Mouse (Mus musculus): ENCODE results near the gene Fasn. TPM values are rescaled to one million over a fixed set of nuclear protein-coding genes. Genes with fewer than 3 reads are reported as not detected.
A peak's percentile ranks its signal among the peaks of the same experiment; 100 is the strongest.
"Not testable (repeated sequence)": the region's sequence is repeated elsewhere in the genome, so short reads cannot be mapped to it uniquely, and the experiment has no call there.

Fasn gene
- polyA plus RNA-seq, 1 experiment from 2014 or later: 11.3 TPM

- H3K9me3 ChIP-seq (ENCODE audit: control insufficient read depth): no peaks in the 10 kb centered on the region
- H3K36me3 ChIP-seq (ENCODE audit: control insufficient read depth, insufficient read depth): peaks cover 26% of the 10 kb centered on the region
- H3K27ac ChIP-seq (ENCODE audit: low read depth, low read length): peak within 1 kb of the TSS; percentile 3; the same call in 1 of the 2 replicates
- H3K4me3 ChIP-seq (ENCODE audit: low read depth, low read length): peak within 1 kb of the TSS; percentile 97
- peak; percentile 77 for ATAC-seq
- TF ChIP-seq CTCF (IDR thresholded peaks at IDR 0.05; ENCODE audit: low read depth): peak; percentile 31
- peak within 1 kb of the TSS; percentile 80 for H3K4me2 ChIP-seq (replicated peaks; ENCODE audit: low read depth)
- H3K9ac ChIP-seq (ENCODE audit: low read depth, low read length): peak within 1 kb of the TSS; percentile 88
- peaks cover 5% of the 10 kb centered on the region; the same call in 1 of the 2 replicates for H3K4me1 ChIP-seq (replicated peaks; ENCODE audit: control insufficient read depth, insufficient read depth, low read length)
- WGBS: 1% methylated on average over 59 of the region's 59 CpGs
- no peaks in the 10 kb centered on the region for H3K27me3 ChIP-seq (replicated peaks; ENCODE audit: control insufficient read depth, insufficient read depth, low read length)
These were observed 28.4 kb downstream of the Fasn start, which contains the start of gene Dus1l for GRCm38 (mm10) chr11:120795756-120796613. TSS of gene Dus1l (minus strand) at chr11:120796403.

DNA sequence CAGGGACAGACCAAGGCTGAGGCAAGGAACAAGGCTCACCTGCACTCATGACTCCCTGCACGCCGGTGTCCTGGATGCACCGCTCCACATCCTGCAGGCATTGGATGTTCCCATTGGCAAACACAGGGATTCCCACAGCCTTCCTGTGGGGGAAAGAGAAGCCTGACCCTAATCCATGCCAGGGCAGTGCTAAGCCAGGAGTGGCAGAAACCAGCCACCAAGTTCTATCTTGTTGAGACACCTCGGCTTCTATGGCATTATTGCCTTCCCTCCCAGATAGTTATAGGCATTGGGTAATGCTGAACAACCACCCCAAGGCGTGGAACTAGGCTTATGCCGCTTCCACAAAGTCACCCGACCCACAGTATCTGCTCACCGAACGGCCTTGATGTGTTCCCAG is 31.7 kb downstream of the Fasn start:
- Histone ChIP-seq H3K9ac (ENCODE audit: low read depth, low read length) (no peak overlapping the region), H3K27me3 (replicated peaks; ENCODE audit: control insufficient read depth, insufficient read depth, low read length) (no peaks in the 10 kb centered on the region), H3K4me2 (replicated peaks; ENCODE audit: low read depth) (no peak overlapping the region), H3K36me3 (ENCODE audit: control insufficient read depth, insufficient read depth) (peaks cover 57% of the 10 kb centered on the region), H3K9me3 (ENCODE audit: control insufficient read depth) (no peaks in the 10 kb centered on the region), H3K27ac (ENCODE audit: low read depth, low read length) (no peak overlapping the region), H3K4me3 (ENCODE audit: low read depth, low read length) (no peak overlapping the region), H3K4me1 (replicated peaks; ENCODE audit: control insufficient read depth, insufficient read depth, low read length) (peaks cover 5% of the 10 kb centered on the region; the same call in 1 of the 2 replicates)
- ATAC-seq: no peak
- 88% methylated on average over 9 of the region's 9 CpGs for WGBS
- no peak for TF ChIP-seq CTCF (IDR thresholded peaks at IDR 0.05; ENCODE audit: low read depth)

DNA sequence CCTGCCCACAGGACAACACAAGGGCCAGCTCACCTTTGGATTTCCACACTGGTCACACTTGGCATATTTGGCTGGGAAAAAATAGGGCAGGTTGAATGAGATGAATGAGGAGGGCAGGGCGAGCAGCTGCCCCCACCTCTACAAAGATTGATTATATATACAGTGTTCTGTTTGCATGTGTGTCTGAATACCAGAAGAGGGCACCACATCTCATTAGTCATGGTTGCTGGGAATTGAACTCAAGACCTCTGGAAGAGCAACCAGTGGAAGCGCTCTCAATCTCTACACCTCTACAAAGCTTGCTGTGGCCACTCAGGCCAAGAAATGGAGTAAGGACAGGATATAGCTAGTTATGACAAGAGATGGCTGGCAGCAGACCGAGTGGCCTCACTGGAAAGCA is 34.5 kb downstream of the Fasn start:
- H3K9me3 ChIP-seq (ENCODE audit: control insufficient read depth): no peaks in the 10 kb centered on the region
- 78% methylated on average over 3 of the region's 3 CpGs for WGBS
- no peaks in the 10 kb centered on the region for H3K27me3 ChIP-seq (replicated peaks; ENCODE audit: control insufficient read depth, insufficient read depth, low read length)
- TF ChIP-seq CTCF (IDR thresholded peaks at IDR 0.05; ENCODE audit: low read depth): peak; percentile 28; the same call in 1 of the 2 replicates
- ATAC-seq: no peak
- H3K4me3 ChIP-seq (ENCODE audit: low read depth, low read length): no peak overlapping the region
- H3K27ac ChIP-seq (ENCODE audit: low read depth, low read length): no peak overlapping the region
- H3K4me1 ChIP-seq (replicated peaks; ENCODE audit: control insufficient read depth, insufficient read depth, low read length): 0 out of 2 replicates have a peak, but pooled peaks cover 2% of the 10 kb centered on the region
- peaks cover 73% of the 10 kb centered on the region for H3K36me3 ChIP-seq (ENCODE audit: control insufficient read depth, insufficient read depth)
- H3K4me2 ChIP-seq (replicated peaks; ENCODE audit: low read depth): no peak overlapping the region
- H3K9ac ChIP-seq (ENCODE audit: low read depth, low read length): no peak overlapping the region

GRCm38 (mm10) chr11:120789355-120789754 is 35.0 kb downstream of the Fasn start:
- Histone ChIP-seq H3K4me3 (ENCODE audit: low read depth, low read length) (no peak overlapping the region), H3K4me1 (replicated peaks; ENCODE audit: control insufficient read depth, insufficient read depth, low read length) (0 out of 2 replicates have a peak, but pooled peaks cover 2% of the 10 kb centered on the region), H3K9ac (ENCODE audit: low read depth, low read length) (no peak overlapping the region), H3K27ac (ENCODE audit: low read depth, low read length) (no peak overlapping the region), H3K9me3 (ENCODE audit: control insufficient read depth) (no peaks in the 10 kb centered on the region), H3K4me2 (replicated peaks; ENCODE audit: low read depth) (no peak overlapping the region), H3K27me3 (replicated peaks; ENCODE audit: control insufficient read depth, insufficient read depth, low read length) (no peaks in the 10 kb centered on the region), H3K36me3 (ENCODE audit: control insufficient read depth, insufficient read depth) (peaks cover 73% of the 10 kb centered on the region)
- 83% methylated on average over 4 of the region's 4 CpGs for WGBS
- no peak for ATAC-seq
- TF ChIP-seq CTCF (IDR thresholded peaks at IDR 0.05; ENCODE audit: low read depth): no peak

- H3K27me3 ChIP-seq (replicated peaks; ENCODE audit: control insufficient read depth, insufficient read depth, low read length); H3K27ac ChIP-seq (ENCODE audit: low read depth, low read length); H3K9ac ChIP-seq (ENCODE audit: low read depth, low read length); H3K9me3 ChIP-seq (ENCODE audit: control insufficient read depth); H3K4me2 ChIP-seq (replicated peaks; ENCODE audit: low read depth); ATAC-seq; H3K4me3 ChIP-seq (ENCODE audit: low read depth, low read length); H3K4me1 ChIP-seq (replicated peaks; ENCODE audit: control insufficient read depth, insufficient read depth, low read length): not testable (repeated sequence)
- peaks cover 70% of the 10 kb centered on the region for H3K36me3 ChIP-seq (ENCODE audit: control insufficient read depth, insufficient read depth)
- WGBS: 92% methylated on average over 9 of the region's 10 CpGs
These were observed 35.9 kb downstream of the Fasn start for GRCm38 (mm10) chr11:120788460-120788859.

GRCm38 (mm10) chr11:120785145-120785544 is 39.2 kb downstream of the Fasn start:
- Histone ChIP-seq H3K27ac (ENCODE audit: low read depth, low read length) (no peak overlapping the region), H3K4me3 (ENCODE audit: low read depth, low read length) (peak overlapping the region; percentile 75), H3K9ac (ENCODE audit: low read depth, low read length) (peak overlapping the region; percentile 87), H3K4me1 (replicated peaks; ENCODE audit: control insufficient read depth, insufficient read depth, low read length) (0 out of 2 replicates have a peak, but pooled peaks cover 2% of the 10 kb centered on the region), H3K27me3 (replicated peaks; ENCODE audit: control insufficient read depth, insufficient read depth, low read length) (no peaks in the 10 kb centered on the region), H3K4me2 (replicated peaks; ENCODE audit: low read depth) (peak overlapping the region; percentile 90), H3K36me3 (ENCODE audit: control insufficient read depth, insufficient read depth) (peaks cover 54% of the 10 kb centered on the region), H3K9me3 (ENCODE audit: control insufficient read depth) (no peaks in the 10 kb centered on the region)
- 34% methylated on average over 9 of the region's 9 CpGs for WGBS
- TF ChIP-seq CTCF (IDR thresholded peaks at IDR 0.05; ENCODE audit: low read depth): no peak
- ATAC-seq: no peak
